Mouse (Mus musculus): ENCODE results near the gene Casp1. TPM values are rescaled to one million over a fixed set of nuclear protein-coding genes. Genes with fewer than 3 reads are reported as not detected.

Casp1 gene
- total RNA-seq (2021) = 1 to 10 TPM in 1 of 2 experiments, under 1 TPM in 1; 0.97 to 1.2 TPM
- long read RNA-seq = 0 reads

GRCm38 (mm10) chr9:5298329-5299131, at the start of gene Casp1:
TSS of gene Casp1 (plus strand) at chr9:5298517.
- peak in 1 of 2 experiments; percentile 1 for DNase-seq (ENCODE audit: low spot score in 2 of 2)

- DNase-seq (ENCODE audit: low spot score in 2 of 2) = no peak
Measured at GRCm38 (mm10) chr9:5263951-5264475, 34.3 kb upstream of the Casp1 start.

GRCm38 (mm10) chr9:5270274-5270673, 28.0 kb upstream of the Casp1 start:
- DNase-seq (ENCODE audit: low spot score in 2 of 2) = no peak

DNA sequence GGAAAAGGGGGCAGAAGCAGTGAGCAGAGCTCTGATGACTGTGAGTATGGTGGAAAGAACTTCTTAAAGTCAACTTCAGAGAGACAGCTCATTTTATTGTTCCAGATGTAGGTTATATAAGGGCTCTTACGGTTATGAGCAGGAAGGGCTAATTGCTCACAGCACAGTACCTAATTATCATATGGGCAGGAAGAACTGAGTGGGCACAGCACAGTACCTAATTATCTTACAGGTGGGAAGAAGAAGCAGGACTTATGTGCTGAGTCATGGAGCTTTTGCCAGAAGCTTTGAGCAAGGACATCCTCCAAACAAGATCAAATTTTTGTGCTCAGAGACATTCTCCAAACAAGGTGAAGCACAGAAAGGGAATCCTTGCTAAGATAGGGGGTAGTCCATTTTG, 27.4 kb upstream of the Casp1 start:
- DNase-seq (ENCODE audit: low spot score in 2 of 2) = no peak

- DNase-seq (ENCODE audit: low spot score in 2 of 2) = no peak
Measured at GRCm38 (mm10) chr9:5271334-5271845, 26.9 kb upstream of the Casp1 start.

DNA sequence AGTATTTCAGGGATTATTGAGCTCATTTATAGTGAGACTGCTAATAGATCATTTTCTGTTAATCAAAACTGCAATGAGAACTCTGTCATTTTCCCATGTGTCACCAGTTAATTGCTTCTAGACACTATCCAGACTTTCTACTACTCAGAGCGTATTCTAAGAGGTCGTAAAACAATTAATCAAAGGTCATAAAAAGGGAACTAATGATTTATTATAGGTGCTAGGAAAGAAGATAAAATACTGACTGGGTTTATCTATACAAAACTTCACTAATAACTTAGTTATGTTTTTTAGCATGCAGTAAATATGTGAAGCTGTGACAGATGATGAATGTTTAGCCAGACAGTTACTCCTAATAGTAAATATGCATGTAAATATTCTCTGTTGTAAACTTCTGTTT, 12.2 kb upstream of the Casp1 start:
- DNase-seq (ENCODE audit: low spot score in 2 of 2) = no peak

DNA sequence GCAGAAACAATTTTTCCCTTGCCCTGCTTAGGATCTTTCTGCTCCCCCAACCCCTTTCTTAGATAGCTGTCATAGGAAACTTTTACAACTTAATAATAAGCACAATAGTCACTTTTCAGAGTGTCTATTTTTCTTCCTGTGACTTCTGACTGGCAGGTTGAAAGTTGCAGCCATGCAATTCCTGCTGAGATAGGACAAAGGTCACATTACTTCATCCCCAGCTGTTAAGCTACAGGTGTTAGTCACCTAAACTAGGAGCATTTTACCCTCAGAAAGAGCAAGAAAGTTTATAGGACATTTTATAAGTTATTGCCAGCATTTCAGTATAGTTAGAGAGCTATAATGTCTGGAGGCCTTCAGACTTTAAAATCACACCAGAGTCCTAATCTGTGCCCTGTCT, 11.7 kb upstream of the Casp1 start:
- no peak for DNase-seq (ENCODE audit: low spot score in 2 of 2)

DNA sequence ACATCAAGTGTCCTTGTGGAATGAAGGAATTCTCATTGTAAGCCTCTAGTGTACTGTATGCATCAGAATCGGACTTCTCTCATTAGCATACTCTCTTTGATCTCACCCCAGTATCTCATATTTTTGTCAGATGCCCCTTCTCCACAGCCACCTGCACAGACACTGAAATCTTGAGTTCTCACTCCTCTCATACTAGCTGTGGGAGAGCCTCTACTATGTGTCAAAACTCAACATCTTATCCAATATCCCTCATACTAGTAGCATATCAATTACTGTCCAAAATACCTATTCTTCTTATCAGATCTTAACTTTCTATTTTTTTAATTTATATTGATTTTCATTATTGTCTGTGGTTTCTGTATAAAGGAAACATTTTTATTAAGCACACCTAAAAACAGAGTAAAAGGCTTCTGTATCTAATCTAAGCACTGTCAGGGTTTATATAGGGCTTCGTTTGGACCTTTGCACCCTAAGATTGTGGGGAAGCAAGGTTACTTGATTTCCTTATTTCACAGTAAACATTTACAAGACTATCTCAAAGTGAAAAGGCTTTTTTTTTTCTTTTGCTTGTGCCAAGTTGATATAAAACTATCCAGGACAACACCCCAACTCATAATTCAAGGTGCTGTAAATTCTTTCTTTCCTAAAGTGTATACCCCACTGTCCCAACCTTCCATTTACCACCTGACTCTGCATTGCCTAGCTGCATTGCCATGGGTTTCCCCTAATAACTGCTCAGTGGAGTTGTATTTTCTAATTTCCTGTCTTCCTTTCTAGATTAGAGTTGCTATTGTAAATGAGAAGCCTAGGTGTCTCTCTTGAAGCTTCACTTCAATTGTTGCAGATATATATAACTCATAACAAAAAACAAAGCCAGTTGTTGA, 1.7 kb upstream of the Casp1 start:
- DNase-seq (ENCODE audit: low spot score in 2 of 2) = no peak

GRCm38 (mm10) chr9:5299132-5299381, 740 bp downstream of the Casp1 start:
- no peak for DNase-seq (ENCODE audit: low spot score in 2 of 2)

DNA sequence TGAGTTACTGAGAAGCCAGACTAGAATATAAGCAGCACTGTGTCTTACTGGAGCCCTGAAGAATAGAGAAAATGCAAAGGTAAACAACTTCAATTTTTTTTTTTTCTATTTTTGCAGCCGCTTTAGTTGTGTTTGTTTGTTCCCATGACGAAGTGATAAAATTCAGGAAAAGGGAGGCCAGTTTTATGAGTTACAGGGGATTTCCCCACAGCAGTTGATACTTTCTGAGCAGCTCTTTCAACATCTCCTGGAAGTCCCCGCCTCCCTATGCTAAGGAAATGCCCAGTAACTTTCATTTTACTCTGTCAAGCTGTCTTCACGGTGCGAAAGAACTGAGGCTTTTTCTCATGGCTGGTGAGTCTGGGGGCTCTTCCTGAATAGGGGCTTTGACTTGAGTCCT, 10.2 kb downstream of the Casp1 start, which contains the start of gene Casp4:
Gene Casp4 (plus strand): TSS at position 268 of the 400 bp plus-strand sequence.
- no peak for DNase-seq (ENCODE audit: low spot score in 2 of 2)

- no peak for DNase-seq (ENCODE audit: low spot score in 2 of 2)
Measured at GRCm38 (mm10) chr9:5310112-5310511, 11.8 kb downstream of the Casp1 start.

DNA sequence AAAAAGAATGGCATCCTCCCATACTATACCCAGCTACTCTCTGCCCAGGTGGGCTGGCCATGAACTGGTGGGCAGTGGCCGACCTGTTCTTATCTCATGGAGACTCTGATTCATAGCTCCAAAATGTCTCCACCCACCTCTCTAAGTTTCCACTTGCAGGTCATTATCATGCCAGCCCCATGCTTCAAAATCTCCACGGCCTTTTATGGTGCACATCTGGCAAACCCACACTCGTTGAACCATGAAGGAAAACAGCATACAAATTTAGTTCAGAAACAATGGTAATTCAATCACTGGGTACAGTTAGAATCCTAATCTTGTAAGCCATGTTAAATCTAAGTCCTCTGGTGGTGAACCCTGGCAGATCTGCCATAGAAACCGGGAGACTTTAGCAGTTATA, 13.1 kb downstream of the Casp1 start:
- DNase-seq (ENCODE audit: low spot score in 2 of 2) = no peak

- DNase-seq (ENCODE audit: low spot score in 2 of 2) = no peak
Measured at GRCm38 (mm10) chr9:5328204-5328603, 29.9 kb downstream of the Casp1 start.

- DNase-seq (ENCODE audit: low spot score in 2 of 2) = no peak
Measured at GRCm38 (mm10) chr9:5332441-5332840, 34.1 kb downstream of the Casp1 start.

- no peak for DNase-seq (ENCODE audit: low spot score in 2 of 2)
Measured at GRCm38 (mm10) chr9:5333422-5333821, 35.1 kb downstream of the Casp1 start.

DNA sequence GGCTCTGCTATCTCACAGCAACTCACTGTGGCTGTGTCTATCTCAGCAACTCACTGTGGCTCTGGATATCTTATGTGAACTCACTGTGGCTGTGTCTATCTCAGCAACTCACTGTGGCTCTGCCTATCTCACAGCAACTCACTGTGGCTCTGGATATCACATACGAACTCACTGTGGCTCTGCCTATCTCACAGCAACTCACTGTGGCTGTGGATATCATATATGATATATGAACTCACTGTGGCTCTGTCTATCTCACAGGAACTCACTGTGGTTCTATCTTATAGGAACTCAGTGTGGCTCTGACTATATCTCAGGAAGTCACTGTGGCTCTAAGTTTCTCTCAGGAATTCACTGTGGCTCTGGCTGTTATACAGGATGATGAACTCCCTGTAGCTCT, 44.8 kb downstream of the Casp1 start:
- no peak for DNase-seq (ENCODE audit: low spot score in 2 of 2)

DNA sequence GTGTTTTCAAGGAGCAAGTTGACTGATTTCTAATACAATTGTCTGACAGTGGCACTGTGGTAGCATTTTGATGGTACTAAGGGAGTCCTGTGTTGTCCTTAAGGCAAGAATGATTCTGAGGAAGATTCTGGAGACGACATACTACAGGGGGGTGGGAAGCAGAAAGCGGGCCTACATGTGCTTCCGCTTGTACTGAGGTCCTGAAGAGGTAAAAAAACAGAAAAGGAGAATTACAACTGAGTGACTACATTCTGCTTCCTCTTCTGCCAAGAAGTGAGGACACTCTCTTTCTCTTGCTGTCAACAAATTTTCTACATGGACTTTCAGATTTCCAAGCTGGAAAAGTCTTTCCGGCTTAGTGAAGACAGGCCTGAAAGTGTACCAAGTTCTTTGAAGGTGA, 45.8 kb downstream of the Casp1 start:
- no peak for DNase-seq (ENCODE audit: low spot score in 2 of 2)

- no peak for DNase-seq (ENCODE audit: low spot score in 2 of 2)
Measured at GRCm38 (mm10) chr9:5345291-5345898, 47.1 kb downstream of the Casp1 start, which contains the start of gene Casp12. TSS of gene Casp12 (plus strand) at chr9:5345430.

- DNase-seq (ENCODE audit: low spot score in 2 of 2) = no peak
Measured at GRCm38 (mm10) chr9:5347381-5347780, 49.1 kb downstream of the Casp1 start.

DNA sequence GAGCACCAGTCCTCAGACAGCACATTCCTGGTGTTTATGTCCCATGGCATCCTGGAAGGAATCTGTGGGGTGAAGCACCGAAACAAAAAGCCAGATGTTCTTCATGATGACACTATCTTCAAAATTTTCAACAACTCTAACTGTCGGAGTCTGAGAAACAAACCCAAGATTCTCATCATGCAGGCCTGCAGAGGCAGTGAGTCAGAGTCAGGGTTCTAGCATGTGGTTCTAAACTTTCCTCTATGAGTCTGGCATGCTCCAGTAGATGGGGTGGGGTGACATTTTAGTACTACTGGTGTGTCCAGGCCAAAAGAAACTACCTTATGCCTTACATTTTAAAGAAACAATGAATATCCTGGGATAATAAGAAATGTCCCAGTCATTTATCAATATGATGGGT, 55.4 kb downstream of the Casp1 start:
- DNase-seq (ENCODE audit: low spot score in 2 of 2) = no peak

- no peak for DNase-seq (ENCODE audit: low spot score in 2 of 2)
Measured at GRCm38 (mm10) chr9:5356801-5357200, 58.5 kb downstream of the Casp1 start.

Measured in layer of hippocampus, adult 18-20 months (tissue).